Mouse (Mus musculus): ENCODE results near the gene Cdip1.

DNA sequence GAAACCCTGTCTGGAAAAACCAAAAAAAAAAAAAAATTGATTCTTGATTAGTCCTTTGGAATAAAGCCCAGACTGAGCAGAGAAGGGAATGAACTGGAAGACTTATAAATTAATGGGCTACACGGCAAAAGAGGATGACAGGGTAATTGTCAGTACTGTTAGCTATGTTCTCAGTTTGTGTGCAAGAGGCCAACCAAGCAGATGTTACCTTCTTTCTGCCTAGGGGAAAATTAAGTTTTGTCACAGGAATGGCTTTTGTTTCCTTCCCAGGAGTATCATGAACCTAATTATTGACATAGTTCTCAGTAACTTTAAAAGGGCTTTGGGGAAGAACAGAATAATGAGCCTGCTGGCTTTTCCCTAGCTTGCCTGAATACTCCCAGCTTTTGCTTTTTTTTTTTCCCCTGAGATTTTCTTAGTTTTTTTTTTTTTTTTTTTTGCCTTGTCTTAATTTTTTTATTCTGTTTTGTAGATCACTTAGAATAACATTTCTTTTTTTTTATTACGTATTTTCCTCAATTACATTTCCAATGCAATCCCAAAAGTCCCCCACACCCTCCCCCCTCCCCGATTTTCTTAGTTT is 59.2 kb downstream of the Cdip1 start:
- TF ChIP-seq CTCF (conservative IDR thresholded peaks at IDR 0.05; ENCODE audit: low read length) (no peak), NANOG (IDR thresholded peaks at IDR 0.05; ENCODE audit: borderline replicate concordance, low read length) (no peak)

Measured in E14TG2a.4 (cell line).